Mouse (Mus musculus): Measurements from ENCODE around the gene Stxbp5l. TPM values are rescaled to one million over a fixed set of nuclear protein-coding genes. Genes with fewer than 3 reads are reported as not detected.
A peak's percentile ranks its signal among the peaks of the same experiment; 100 is the strongest.

The Stxbp5l gene
- total RNA-seq (2014; rRNA removed) (29.0 and 36.0 TPM in 2 replicates), polyA plus RNA-seq (2015; fragmentation: Nextera tagmentation; extraction: Ambion mirVana) (18.1 and 20.0 TPM in 2 replicates)

DNA sequence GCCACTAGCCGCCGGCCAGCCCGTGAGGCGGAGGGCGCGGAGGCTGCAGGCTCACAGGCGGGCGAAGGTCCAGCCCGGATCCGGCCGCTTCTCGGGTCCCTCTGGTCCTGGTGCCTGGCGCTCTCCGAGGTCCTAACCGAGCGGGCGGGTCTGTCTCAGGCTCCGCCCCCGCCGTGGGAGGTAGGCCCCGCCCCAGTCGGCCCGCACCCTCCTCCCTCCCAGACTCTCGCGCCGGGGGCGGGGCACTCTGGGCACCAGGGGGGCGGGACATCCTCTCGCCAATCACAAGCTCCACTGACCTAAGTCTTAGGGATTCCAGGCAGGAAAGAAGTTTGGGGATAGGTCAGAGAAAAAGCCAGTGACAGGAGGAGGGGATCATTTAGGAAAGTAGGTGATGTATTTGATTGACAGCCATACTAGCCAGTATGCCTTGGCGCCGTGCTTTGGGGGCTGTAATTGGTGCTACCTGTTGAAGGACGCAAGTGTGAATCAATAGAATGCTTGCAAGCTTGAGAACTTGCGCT is at the start of gene Stxbp5l:
Gene Stxbp5l (minus strand): TSS at position 142 of the 524 bp plus-strand sequence.
- WGBS, result under 1% methylated on average over 31 of the region's 33 CpGs
- 0 out of 2 replicates have a peak, but pooled peaks cover 4% of the 10 kb centered on the region for H3K4me1 ChIP-seq (ENCODE audit: insufficient read depth, low read length)
- ATAC-seq, result peak; percentile 98
- TF ChIP-seq CTCF (IDR thresholded peaks at IDR 0.05; ENCODE audit: low read depth), result no peak
- H3K27ac ChIP-seq, result peak within 1 kb of the TSS; percentile 80
- no peaks in the 10 kb centered on the region for H3K27me3 ChIP-seq (ENCODE audit: insufficient read depth, low read length)
- peak within 1 kb of the TSS; percentile 64 for H3K4me2 ChIP-seq (ENCODE audit: low read depth, low read length)
- H3K36me3 ChIP-seq (ENCODE audit: insufficient read depth, low read length), result no peaks in the 10 kb centered on the region
- no peaks in the 10 kb centered on the region for H3K9me3 ChIP-seq (ENCODE audit: low read length)
- peak within 1 kb of the TSS; percentile 65 for H3K4me3 ChIP-seq (ENCODE audit: low read length)
- H3K9ac ChIP-seq (replicated peaks; ENCODE audit: low read length), result peak within 1 kb of the TSS; percentile 71
- DNase-seq (ENCODE audit: low spot score), result peak; percentile 96

DNA sequence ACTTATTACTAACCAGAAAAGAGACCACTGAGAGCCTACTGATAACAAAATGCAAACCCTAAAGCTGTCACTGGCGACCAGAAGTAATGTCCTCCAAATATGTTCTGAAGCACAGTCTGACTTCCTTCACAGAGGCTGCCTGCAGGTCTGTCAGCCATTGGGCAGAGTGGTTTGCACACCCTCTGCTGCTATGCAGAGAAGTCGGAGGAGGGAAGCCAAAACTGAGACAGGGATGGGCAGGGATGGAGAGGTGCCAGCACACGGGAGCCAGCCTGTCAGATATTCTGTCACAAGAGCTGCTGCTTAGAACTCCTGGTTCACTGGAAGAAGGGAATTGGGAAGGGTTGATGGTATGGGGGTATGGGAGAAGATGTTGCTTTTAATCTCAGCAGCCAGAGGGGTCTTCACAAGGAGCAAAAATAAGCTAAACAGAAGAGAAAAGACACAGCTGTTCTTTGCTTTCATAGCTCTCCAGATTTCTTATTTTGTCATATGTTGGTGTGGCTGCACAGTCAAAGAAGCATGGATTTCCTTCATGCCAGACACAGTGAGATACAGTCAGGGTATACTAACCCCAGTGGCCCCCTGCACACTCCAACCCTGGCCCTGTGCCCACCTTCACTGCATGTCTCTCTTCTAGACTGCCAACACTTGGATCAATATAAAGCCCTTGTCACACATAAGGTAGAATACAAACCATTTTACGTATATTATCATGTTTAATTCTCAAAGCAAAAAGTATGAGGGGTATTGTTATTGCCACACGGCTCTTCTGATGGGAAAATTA is 48.8 kb upstream of the Stxbp5l start:
- Histone ChIP-seq H3K27ac (no peak overlapping the region), H3K9me3 (ENCODE audit: low read length) (no peaks in the 10 kb centered on the region), H3K9ac (replicated peaks; ENCODE audit: low read length) (no peak overlapping the region), H3K27me3 (ENCODE audit: insufficient read depth, low read length) (no peaks in the 10 kb centered on the region), H3K36me3 (ENCODE audit: insufficient read depth, low read length) (no peaks in the 10 kb centered on the region), H3K4me1 (ENCODE audit: insufficient read depth, low read length) (no peaks in the 10 kb centered on the region), H3K4me2 (ENCODE audit: low read depth, low read length) (no peak overlapping the region), H3K4me3 (ENCODE audit: low read length) (no peak overlapping the region)
- TF ChIP-seq CTCF (IDR thresholded peaks at IDR 0.05; ENCODE audit: low read depth), result no peak
- ATAC-seq (0 out of 2 replicates have a peak, but pooled peaks have one; percentile 51), DNase-seq (ENCODE audit: low spot score) (peak; percentile 54)
- WGBS, result 46% methylated on average over 5 of the region's 5 CpGs

GRCm38 (mm10) chr16:37425434-37425833 is 40.7 kb upstream of the Stxbp5l start:
- H3K27ac ChIP-seq, result no peak overlapping the region
- 87% methylated on average over 1 of the region's 1 CpGs for WGBS

GRCm38 (mm10) chr16:37422874-37423273 is 38.1 kb upstream of the Stxbp5l start:
- Histone ChIP-seq H3K27me3 (ENCODE audit: insufficient read depth, low read length) (no peaks in the 10 kb centered on the region), H3K9me3 (ENCODE audit: low read length) (no peaks in the 10 kb centered on the region), H3K4me3 (ENCODE audit: low read length) (no peak overlapping the region), H3K9ac (replicated peaks; ENCODE audit: low read length) (no peak overlapping the region), H3K27ac (no peak overlapping the region), H3K36me3 (ENCODE audit: insufficient read depth, low read length) (no peaks in the 10 kb centered on the region), H3K4me2 (ENCODE audit: low read depth, low read length) (no peak overlapping the region), H3K4me1 (ENCODE audit: insufficient read depth, low read length) (no peaks in the 10 kb centered on the region)
- ATAC-seq, result peak; percentile 58
- peak; percentile 57 for DNase-seq (ENCODE audit: low spot score)
- WGBS, result 54% methylated on average over 5 of the region's 5 CpGs
- TF ChIP-seq CTCF (IDR thresholded peaks at IDR 0.05; ENCODE audit: low read depth), result no peak

More at GRCm38 (mm10) chr16:37425434-37425833, 40.7 kb upstream of the Stxbp5l start:
- Histone ChIP-seq H3K4me3 (ENCODE audit: low read length) (no peak overlapping the region), H3K4me1 (ENCODE audit: insufficient read depth, low read length) (no peaks in the 10 kb centered on the region), H3K9me3 (ENCODE audit: low read length) (no peaks in the 10 kb centered on the region), H3K4me2 (ENCODE audit: low read depth, low read length) (no peak overlapping the region), H3K36me3 (ENCODE audit: insufficient read depth, low read length) (no peaks in the 10 kb centered on the region), H3K27me3 (ENCODE audit: insufficient read depth, low read length) (no peaks in the 10 kb centered on the region), H3K9ac (replicated peaks; ENCODE audit: low read length) (no peak overlapping the region)
- ATAC-seq (no peak), DNase-seq (ENCODE audit: low spot score) (no peak)
- no peak for TF ChIP-seq CTCF (IDR thresholded peaks at IDR 0.05; ENCODE audit: low read depth)

DNA sequence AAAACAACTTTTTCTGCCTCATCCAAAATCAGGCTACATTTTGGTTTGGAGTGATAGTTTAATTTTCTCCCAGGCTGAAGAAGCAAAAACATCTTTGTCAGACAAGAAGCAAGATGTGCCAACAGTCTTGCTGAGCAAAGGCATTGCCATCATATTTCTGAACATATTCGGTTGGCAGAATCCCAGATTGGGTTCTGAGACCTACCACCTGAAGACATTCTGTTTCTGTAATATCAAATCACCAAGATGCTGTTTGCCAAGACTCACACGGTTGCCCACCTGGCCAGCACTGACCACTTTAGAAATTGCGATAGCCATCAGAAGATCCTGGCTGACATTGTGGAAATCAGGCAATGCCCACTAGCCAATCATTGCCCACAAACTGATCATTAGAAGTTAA is 37.1 kb upstream of the Stxbp5l start:
- TF ChIP-seq CTCF (IDR thresholded peaks at IDR 0.05; ENCODE audit: low read depth), result no peak
- no peak overlapping the region for H3K9ac ChIP-seq (replicated peaks; ENCODE audit: low read length)
- no peak for ATAC-seq

DNA sequence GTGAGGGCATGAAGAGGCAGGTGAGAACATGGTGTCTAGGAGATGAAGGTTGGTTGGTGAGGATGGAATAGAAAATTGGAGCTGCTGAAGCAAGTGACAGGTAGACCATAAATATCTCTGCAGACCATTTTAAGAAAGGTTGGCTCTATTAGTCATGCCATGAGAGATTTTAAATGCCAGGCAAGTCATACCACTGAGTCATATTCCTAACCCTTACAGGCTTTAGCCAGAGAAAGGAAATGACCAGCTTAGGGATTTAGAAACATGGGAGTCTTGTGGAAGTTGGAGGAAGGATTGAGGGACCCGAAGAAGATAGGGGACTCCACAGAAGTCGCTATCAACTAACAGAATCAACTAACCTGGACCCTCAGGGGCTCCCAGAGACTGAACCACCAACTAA is 35.8 kb upstream of the Stxbp5l start:
- no peaks in the 10 kb centered on the region for H3K4me1 ChIP-seq (ENCODE audit: insufficient read depth, low read length)
- no peak for ATAC-seq

More for the DNA sequence above, 37.1 kb upstream of the Stxbp5l start:
- no peak overlapping the region for H3K4me2 ChIP-seq (ENCODE audit: low read depth, low read length)
- H3K27me3 ChIP-seq (ENCODE audit: insufficient read depth, low read length), result no peaks in the 10 kb centered on the region
- H3K4me3 ChIP-seq (ENCODE audit: low read length), result no peak overlapping the region
- H3K27ac ChIP-seq, result no peak overlapping the region
- no peaks in the 10 kb centered on the region for H3K36me3 ChIP-seq (ENCODE audit: insufficient read depth, low read length)
- H3K4me1 ChIP-seq (ENCODE audit: insufficient read depth, low read length), result no peaks in the 10 kb centered on the region
- peak; percentile 24 for DNase-seq (ENCODE audit: low spot score)
- WGBS, result 76% methylated on average over 3 of the region's 3 CpGs
- H3K9me3 ChIP-seq (ENCODE audit: low read length), result no peaks in the 10 kb centered on the region

More for the DNA sequence above, 35.8 kb upstream of the Stxbp5l start:
- H3K27ac ChIP-seq, result no peak overlapping the region
- no peaks in the 10 kb centered on the region for H3K9me3 ChIP-seq (ENCODE audit: low read length)
- H3K4me2 ChIP-seq (ENCODE audit: low read depth, low read length), result no peak overlapping the region
- no peak for TF ChIP-seq CTCF (IDR thresholded peaks at IDR 0.05; ENCODE audit: low read depth)
- H3K4me3 ChIP-seq (ENCODE audit: low read length), result no peak overlapping the region
- H3K27me3 ChIP-seq (ENCODE audit: insufficient read depth, low read length), result no peaks in the 10 kb centered on the region
- DNase-seq (ENCODE audit: low spot score), result no peak
- no peaks in the 10 kb centered on the region for H3K36me3 ChIP-seq (ENCODE audit: insufficient read depth, low read length)
- H3K9ac ChIP-seq (replicated peaks; ENCODE audit: low read length), result no peak overlapping the region
- WGBS, result 82% methylated on average over 2 of the region's 2 CpGs
